Mouse (Mus musculus) small intestine, adult 2 months (tissue): ENCODE measurements around the gene Mab21l2.

Experiments used
- CTCF ChIP-seq: fragments of 200-500 bp; IDR thresholded peaks from 2 replicates; pipeline ENCODE4 v1.5.1; 2012; ENCODE audit warnings: low read depth, mild to moderate bottlenecking, control low read depth, inconsistent platforms, low read length, moderate library complexity, mixed read lengths; ENCODE audit not compliant: insufficient replicate concordance, insufficient read length; ENCODE audit errors: extremely low read depth
- POLR2A ChIP-seq: fragments of 200-500 bp; IDR thresholded peaks from 2 replicates; pipeline ENCODE4 v1.6.1; 2012; ENCODE audit warnings: low read depth, mild to moderate bottlenecking, control low read depth, inconsistent platforms, low read length, moderate library complexity

- no peak for TF ChIP-seq CTCF
- no peak for TF ChIP-seq POLR2A
Measured at GRCm38 (mm10) chr3:86544785-86545184, 3.6 kb downstream of the Mab21l2 start.
